Comparison of ENCODE assay signal across 24 mouse cellular contexts in the genomic region with DNA sequence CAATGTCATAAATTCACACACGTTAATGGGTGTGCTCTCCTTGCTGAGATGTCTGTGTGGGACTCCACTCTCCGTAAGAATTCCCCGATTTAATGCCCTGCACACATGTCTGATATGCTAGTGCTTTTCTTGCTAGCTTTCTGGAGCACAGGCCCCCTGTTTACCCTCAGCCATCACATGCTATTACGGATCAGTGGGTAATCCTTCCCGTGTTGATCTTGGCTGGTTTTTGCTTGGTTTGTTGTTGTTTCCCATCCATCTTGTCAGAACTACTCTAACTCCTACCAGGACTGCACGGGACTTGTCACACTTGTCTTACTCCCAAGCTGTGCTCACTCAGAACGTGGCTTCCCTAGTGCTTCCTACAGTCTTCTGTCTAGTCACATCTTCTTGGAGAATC.
"Had no signal": no experiment of that assay in that cellular context is flagged by ENCODE, and none has a peak within 500 bp of the region (broad histone marks: within the 10 kb centered on the region; RNA-seq: fewer than 3 reads in every experiment).

No protein-coding gene starts in this region.

- DNase-seq: kidney, postnatal 36 days; left cerebral cortex, postnatal 4 days; liver, postnatal 0 days; lung, embryonic 14.5 days; right cerebral cortex, adult 18-20 months; right cerebral cortex, postnatal 14 days; right cerebral cortex, postnatal 4 days; thymus, adult 2 months; thymus, postnatal 14 days; thymus, postnatal 4 days had no signal

- H3K4me3 ChIP-seq: limb, embryonic 12.5 days; limb, embryonic 15.5 days; midbrain, embryonic 10.5 days; midbrain, embryonic 13.5 days; myocyte; neural tube, embryonic 13.5 days had no signal

- H3K4me2 ChIP-seq: limb, embryonic 12.5 days; limb, embryonic 15.5 days; liver, embryonic 11.5 days; lung, embryonic 14.5 days; midbrain, embryonic 13.5 days; neural tube, embryonic 13.5 days had no signal

- H3K9me3 ChIP-seq: limb, embryonic 12.5 days; limb, embryonic 15.5 days; midbrain, embryonic 10.5 days; midbrain, embryonic 13.5 days; neural tube, embryonic 13.5 days had no signal

- H3K27me3 ChIP-seq: limb, embryonic 12.5 days; limb, embryonic 15.5 days; midbrain, embryonic 13.5 days; neural tube, embryonic 13.5 days had no signal

- H3K4me1 ChIP-seq: limb, embryonic 12.5 days; limb, embryonic 15.5 days; midbrain, embryonic 10.5 days; midbrain, embryonic 13.5 days; neural tube, embryonic 13.5 days had no signal

- ATAC-seq: inflammation-experienced regulatory T-cells, adult 6 months; intestine, embryonic 16.5 days; liver, postnatal 0 days; lung, postnatal 0 days; midbrain, embryonic 13.5 days; midbrain, embryonic 16.5 days had no signal

- H3K27ac ChIP-seq: limb, embryonic 12.5 days; limb, embryonic 15.5 days; liver, embryonic 14.5 days; macrophage; midbrain, embryonic 10.5 days; midbrain, embryonic 13.5 days; neural tube, embryonic 13.5 days; stomach, postnatal 0 days had no signal

- H3K9ac ChIP-seq: limb, embryonic 12.5 days; limb, embryonic 15.5 days; liver, embryonic 14.5 days; liver, postnatal 0 days; lung, embryonic 14.5 days; midbrain, embryonic 13.5 days; neural tube, embryonic 13.5 days had no signal
